Mouse (Mus musculus) layer of hippocampus, adult 11-12 months (tissue): ENCODE results near the gene Pdlim3.
"Not testable (repeated sequence)": the region's sequence is repeated elsewhere in the genome, so short reads cannot be mapped to it uniquely, and the experiment has no call there.

Experiments used
- DNase-seq: peaks from one replicate; pipeline ENCODE4 v3.0.0; 2022; ENCODE audit warnings: low spot score

The Pdlim3 gene

GRCm38 (mm10) chr8:45885202-45885685, at the start of gene Pdlim3:
Pdlim3 (plus strand) TSS chr8:45885461.
- DNase-seq: no peak

- DNase-seq: no peak
These were observed 42.0 kb upstream of the Pdlim3 start for GRCm38 (mm10) chr8:45843306-45843705.

GRCm38 (mm10) chr8:45844097-45844885, 41.0 kb upstream of the Pdlim3 start:
- DNase-seq: peak; percentile 79

DNA sequence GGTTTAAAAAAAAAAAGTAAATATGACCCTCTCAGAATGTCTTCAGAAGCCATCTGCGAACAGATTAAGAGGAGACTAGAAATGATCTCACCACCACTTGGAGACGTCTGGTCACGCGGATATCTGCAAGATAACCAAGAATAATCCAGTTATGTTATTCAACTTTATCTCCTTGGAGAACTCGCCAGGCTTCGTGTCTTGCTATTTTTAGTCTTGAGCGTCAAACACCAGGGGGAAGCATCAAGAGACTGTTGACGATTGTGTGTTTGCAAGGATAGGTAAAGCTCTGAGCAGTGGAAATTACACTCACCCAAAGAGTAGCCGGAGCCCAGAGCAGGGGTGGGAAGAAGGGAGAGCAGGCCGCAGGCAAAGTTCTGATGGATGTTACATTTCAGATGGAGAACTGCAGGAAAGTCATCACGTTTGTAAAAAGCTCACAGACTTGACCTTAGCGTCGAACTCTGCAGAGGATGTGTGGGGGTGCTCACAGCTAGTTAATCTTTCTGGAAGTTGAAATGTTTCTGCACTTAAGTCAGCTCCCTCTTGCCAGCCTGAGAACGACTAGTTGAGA, 40.3 kb upstream of the Pdlim3 start:
- no peak for DNase-seq

GRCm38 (mm10) chr8:45845906-45846305, 39.4 kb upstream of the Pdlim3 start:
- DNase-seq: no peak

DNA sequence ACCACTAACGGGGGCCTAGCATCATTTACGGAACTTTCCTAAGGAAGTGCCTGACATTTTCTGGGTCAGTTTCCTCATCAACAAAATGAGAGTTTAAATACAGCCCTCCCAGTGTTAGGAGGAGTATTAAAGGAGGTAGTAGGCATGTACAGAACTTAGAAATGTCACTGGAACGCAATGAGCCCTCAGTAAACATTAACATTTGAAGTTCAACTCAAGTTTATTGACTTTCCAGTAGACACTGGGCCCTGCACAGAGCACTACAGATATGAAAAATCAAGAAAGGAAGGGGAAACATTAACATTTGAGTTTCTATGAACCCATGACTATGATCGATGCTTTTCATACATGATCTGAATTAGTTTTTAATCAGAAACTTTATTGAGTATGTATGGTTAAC, 30.1 kb upstream of the Pdlim3 start:
- no peak for DNase-seq

- no peak for DNase-seq
These were observed 27.5 kb upstream of the Pdlim3 start for GRCm38 (mm10) chr8:45857734-45858133.

DNA sequence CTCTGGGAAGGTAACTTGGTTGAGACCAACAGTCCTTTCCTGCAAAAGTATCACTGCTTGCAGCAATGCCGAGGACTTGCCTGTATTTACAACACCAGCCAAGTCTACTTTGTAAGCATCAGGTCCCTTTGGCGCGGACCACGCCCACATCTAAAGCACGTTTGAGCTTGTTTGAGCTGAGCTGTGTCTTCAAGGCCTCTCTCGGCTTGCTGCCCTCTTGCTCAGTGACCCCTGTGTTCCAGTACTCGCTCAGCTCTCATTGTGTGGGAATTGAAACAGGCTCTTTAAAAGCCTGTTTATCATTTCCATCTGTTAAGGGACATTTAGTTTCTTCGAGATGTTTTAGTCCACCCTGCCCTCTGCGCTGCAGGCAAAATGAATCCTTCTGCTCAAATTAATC, 26.9 kb upstream of the Pdlim3 start:
- DNase-seq: no peak

GRCm38 (mm10) chr8:45871587-45871986, 13.7 kb upstream of the Pdlim3 start:
- DNase-seq: not testable (repeated sequence)

DNA sequence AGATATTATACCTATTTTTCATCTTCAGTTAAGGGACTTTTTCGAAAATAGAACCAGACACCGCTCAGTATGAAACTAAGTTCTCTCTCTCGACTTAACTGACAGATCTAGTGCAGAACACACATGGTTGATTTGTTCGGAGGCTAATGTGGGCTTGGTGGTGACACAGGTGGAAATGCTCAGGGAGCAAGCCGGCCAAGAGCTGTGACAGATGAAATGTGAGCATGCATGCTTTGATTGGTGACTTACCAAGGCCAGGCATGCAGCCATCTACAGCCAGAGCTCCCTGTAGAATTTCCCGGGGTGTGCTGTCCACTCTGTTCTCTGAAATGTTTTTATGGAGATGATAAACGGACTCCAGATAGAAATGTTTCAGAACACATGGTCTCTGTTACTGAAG, 13.2 kb upstream of the Pdlim3 start:
- no peak for DNase-seq

DNA sequence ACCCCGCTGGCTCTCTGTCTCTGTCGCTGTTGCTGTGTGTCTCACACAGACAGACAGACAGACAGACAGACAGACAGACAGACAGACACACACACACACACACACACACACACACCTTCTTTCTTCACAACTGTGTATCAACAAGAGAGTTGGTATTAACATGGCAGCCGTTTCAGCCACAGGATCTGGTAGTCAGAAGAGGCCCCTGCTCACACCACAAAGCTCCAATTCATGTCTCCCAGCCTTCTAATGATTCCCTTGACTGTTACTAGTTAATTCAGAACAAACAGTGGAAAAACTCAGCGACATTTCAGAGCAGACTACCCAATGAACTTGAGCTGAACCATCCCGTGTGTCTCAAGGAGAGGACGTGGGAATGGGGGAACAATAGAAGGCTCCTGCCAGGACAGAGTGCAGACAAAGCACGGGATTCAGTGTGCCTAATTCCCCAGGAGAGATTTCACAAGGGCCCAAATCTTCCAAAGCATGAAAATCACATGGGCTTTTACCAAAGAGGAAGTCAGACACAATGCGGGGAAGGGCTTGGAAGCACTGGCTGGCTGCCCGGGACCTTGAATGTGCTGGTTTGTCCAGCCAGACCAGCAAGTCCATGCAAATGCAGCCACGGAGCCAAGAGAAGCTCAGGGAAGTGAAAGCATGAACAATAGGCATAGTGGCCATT, 10.2 kb upstream of the Pdlim3 start:
- DNase-seq: peak; percentile 65

DNA sequence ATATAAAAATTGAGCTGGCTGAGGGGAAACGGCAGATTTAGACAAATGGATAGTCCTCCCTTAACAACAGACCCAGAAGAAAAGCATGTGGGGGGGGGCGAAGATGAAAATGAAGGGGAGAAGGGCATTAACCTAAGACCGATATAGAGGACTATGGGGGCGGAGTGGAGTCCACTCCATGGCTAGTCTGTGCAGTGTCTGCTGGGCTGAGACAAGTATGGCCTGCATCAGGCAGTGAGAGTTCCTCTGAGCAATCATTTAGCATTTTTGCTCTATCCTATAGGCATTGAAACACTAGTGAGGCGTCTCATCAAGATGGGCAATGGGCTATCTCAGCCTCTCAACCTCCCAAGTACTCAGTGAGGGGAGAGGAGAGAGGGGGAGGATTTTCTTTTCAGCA, 8.9 kb upstream of the Pdlim3 start:
- no peak for DNase-seq

DNA sequence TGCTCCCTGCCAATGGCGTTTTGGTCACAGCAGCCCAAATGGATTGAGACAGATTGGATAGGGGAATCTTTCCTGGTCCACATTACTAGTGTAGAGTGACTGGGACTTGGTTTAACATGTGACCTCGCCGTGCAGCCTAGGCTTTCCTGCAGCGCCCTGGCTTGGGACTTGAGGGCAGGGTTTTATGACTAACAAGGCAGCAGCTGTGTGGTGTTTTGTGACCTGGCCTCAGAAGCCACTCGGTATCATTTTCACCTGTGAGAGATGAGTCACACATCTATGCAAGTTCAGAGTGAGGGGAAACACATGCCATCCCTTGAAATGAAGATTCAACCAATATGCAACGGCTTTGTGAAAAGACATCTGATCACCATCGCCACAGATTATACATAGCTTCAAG, 7.6 kb upstream of the Pdlim3 start:
- no peak for DNase-seq

DNA sequence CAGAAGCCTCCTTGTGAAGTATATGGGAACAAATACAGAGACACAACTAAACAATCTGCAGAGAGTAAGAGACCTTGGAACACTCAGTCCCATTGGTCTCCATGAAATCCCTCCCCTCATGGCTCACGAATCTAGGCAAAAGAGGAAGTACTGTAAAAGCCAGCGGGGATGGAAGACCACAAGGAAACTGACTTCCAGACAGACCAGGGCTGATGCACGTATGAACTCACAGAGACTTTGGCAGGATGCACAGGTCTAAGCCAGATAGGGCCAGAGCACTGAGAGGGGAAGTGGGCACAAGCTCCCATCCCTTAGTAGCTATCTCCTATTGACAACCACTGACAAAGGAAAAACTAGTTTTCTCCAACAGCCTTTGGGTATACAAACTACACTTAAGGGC, 4.8 kb upstream of the Pdlim3 start:
- no peak for DNase-seq

GRCm38 (mm10) chr8:45881726-45882125, 3.5 kb upstream of the Pdlim3 start:
- no peak for DNase-seq

GRCm38 (mm10) chr8:45883793-45884192, 1.5 kb upstream of the Pdlim3 start:
- no peak for DNase-seq

- no peak for DNase-seq
These were observed 709 bp upstream of the Pdlim3 start for GRCm38 (mm10) chr8:45884552-45884951.

DNA sequence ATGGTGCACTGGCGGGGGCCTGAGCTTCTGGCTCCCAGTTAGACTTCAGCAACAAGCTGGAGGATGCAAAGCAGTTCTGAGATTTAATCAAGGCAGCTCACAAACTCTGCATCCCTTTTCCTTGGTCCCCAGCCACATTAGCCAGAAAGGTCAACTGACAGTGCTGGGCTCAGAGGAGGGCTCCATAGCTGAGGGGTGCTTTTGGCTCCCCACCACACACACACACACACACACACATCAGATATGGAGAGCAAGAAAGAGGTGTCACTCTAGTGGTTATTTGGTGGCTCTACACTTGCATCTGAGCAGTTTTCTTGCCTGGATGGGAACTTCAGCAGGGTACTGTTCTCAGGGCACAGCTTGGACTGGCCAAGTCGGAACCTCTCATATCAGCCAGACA, 514 bp downstream of the Pdlim3 start:
- no peak for DNase-seq

- no peak for DNase-seq
These were observed 4.5 kb downstream of the Pdlim3 start for GRCm38 (mm10) chr8:45889737-45890136.

DNA sequence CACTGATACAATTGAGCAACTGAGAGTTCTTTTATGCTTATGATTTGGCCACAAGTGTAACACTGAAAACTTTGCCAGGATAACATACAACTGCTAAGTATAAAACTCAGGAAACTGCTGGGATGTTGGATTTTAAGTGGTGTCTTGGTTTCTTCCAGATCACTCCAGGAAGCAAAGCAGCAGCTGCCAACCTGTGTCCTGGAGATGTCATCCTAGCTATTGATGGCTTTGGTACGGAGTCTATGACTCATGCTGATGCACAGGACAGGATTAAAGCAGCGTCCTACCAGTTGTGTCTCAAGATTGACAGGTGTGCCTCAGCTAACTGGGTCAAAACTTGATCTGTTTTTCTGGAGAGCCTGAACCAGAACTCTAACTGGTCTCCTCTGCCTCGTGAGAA, 11.3 kb downstream of the Pdlim3 start:
- DNase-seq: no peak

GRCm38 (mm10) chr8:45899783-45900182, 14.5 kb downstream of the Pdlim3 start:
- DNase-seq: no peak

- DNase-seq: no peak
These were observed 16.4 kb downstream of the Pdlim3 start for GRCm38 (mm10) chr8:45901626-45902025.

DNA sequence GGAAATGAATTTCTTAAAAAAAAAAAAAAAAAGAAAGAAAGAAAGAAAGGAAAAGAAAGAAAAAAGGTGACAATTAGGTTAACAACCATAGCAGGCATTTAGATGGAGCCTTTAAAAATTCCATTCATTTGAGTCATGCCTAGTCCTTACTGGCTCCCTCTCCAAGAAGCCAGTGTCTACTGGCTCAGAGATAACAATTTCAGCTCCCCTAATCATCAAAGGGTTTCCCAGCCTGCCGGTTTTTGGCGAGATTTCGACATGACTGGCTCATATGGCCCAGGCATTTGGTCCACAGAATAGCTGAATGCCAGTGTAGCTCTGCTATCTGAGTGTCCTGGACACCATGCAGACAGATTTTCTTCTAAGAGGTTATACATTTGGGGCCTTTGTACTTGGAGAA, 18.4 kb downstream of the Pdlim3 start:
- DNase-seq: no peak
